Mouse (Mus musculus): ENCODE results near the gene Cwc27.

DNA sequence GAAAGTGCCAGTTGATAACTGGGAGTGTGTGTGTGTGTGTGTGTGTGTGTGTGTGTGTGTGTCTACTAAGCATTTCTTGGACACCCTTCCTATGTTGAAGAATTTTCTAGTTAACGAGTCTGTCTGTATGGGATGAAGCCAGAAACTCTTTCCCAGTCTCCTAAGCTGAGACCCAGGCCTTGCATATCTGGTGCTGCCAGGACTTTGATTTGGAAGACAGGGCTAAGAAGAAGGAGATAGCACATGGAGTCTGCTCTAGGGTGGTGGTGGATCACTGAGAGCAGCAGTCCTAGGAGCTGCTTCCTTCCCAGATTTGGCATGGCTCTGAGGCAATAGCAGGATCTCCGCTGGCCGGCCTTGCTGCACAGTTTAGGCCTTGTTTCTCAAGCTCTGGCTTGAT is 215.2 kb downstream of the Cwc27 start:
- no peak for TF ChIP-seq USF1 (IDR thresholded peaks at IDR 0.05; ENCODE audit: low read depth)
- no peak for TF ChIP-seq POLR2AphosphoS2 (IDR thresholded peaks at IDR 0.05; ENCODE audit: insufficient read length, low read depth)
- no peak for TF ChIP-seq POLR2A (IDR thresholded peaks at IDR 0.05; ENCODE audit: insufficient read length, low read depth)
- TF ChIP-seq TCF12 (IDR thresholded peaks at IDR 0.05; ENCODE audit: insufficient read depth, poor library complexity, severe bottlenecking) = no peak
- no peak for TF ChIP-seq MYOD1 (IDR thresholded peaks at IDR 0.05; ENCODE audit: control insufficient read depth in 1 of 3, insufficient read length in 2 of 3, low read depth in 2 of 3)
- TF ChIP-seq REST (IDR thresholded peaks at IDR 0.05; ENCODE audit: insufficient read depth, insufficient read length) = no peak
